Mouse (Mus musculus) midbrain, embryonic 16.5 days (tissue): Measurements from ENCODE around the gene Cbx4. TPM values are rescaled to one million over a fixed set of nuclear protein-coding genes. Genes with fewer than 3 reads are reported as not detected.
A peak's percentile ranks its signal among the peaks of the same experiment; 100 is the strongest.

Experiments used
- ATAC-seq: fragments of 200-750 bp; cut with Nextera tagmentation; 2 replicates; pipeline ENCODE4 v1.8.0; 2017; ENCODE audit warnings: moderate TSS enrichment
- H3K27ac ChIP-seq: fragments of 300-500 bp; sonication (generic); 2 replicates; pipeline ENCODE4 v1.5.1; 2014; ENCODE audit warnings: mild to moderate bottlenecking, low read length, mixed read lengths
- H3K27me3 ChIP-seq: fragments of 300-500 bp; sonication (generic); 2 replicates; pipeline ENCODE4 v1.6.1; 2014; ENCODE audit warnings: low read depth, low read length, mixed read lengths; ENCODE audit not compliant: control insufficient read depth, insufficient read depth
- H3K36me3 ChIP-seq: fragments of 300-500 bp; sonication (generic); 2 replicates; pipeline ENCODE4 v1.6.1; 2014; ENCODE audit warnings: mild to moderate bottlenecking, low read length, moderate library complexity, mixed read lengths; ENCODE audit not compliant: control insufficient read depth, insufficient read depth
- H3K4me1 ChIP-seq: fragments of 300-500 bp; sonication (generic); 2 replicates; pipeline ENCODE4 v1.6.1; 2014; ENCODE audit warnings: mild to moderate bottlenecking, low read length, mixed read lengths; ENCODE audit not compliant: control insufficient read depth, insufficient read depth
- H3K4me2 ChIP-seq: fragments of 300-500 bp; sonication (generic); 2 replicates; pipeline ENCODE4 v1.6.1; 2014; ENCODE audit warnings: mild to moderate bottlenecking, low read length, mixed read lengths
- H3K4me3 ChIP-seq: fragments of 300-500 bp; sonication (generic); 2 replicates; pipeline ENCODE4 v1.5.1; 2014; ENCODE audit warnings: low read depth, mild to moderate bottlenecking, low read length, moderate library complexity, mixed read lengths
- H3K9ac ChIP-seq: fragments of 300-500 bp; sonication (generic); 2 replicates; pipeline ENCODE4 v1.6.1; 2014; ENCODE audit warnings: low read depth, low read length, mixed read lengths
- H3K9me3 ChIP-seq: fragments of 300-500 bp; sonication (generic); replicated peaks from 2 replicates; pipeline ENCODE4 v1.6.1; 2014; ENCODE audit warnings: mild to moderate bottlenecking, low read length, mixed read lengths; ENCODE audit not compliant: control insufficient read depth, poor library complexity, severe bottlenecking
- WGBS: fragments of 180-500 bp; shearing (Covaris S2); extraction: QIAGEN DNeasy Blood & Tissue Kit; methylation state at CpG from one replicate; pipeline ENCODE4 v1.1.7; 2014; 5-methylcytosine and 5-hydroxymethylcytosine counted together
- polyA plus RNA-seq: library from polyadenylated mRNA; unstranded; fragments of >200 nt; fragmentation: Nextera tagmentation; extraction: Ambion mirVana; gene quantifications from 2 replicates; pipeline ENCODE4 v1.2.1, GENCODE M21; 2015

Gene Cbx4
- polyA plus RNA-seq, 1 experiment from 2014 or later = 25.6 TPM

DNA sequence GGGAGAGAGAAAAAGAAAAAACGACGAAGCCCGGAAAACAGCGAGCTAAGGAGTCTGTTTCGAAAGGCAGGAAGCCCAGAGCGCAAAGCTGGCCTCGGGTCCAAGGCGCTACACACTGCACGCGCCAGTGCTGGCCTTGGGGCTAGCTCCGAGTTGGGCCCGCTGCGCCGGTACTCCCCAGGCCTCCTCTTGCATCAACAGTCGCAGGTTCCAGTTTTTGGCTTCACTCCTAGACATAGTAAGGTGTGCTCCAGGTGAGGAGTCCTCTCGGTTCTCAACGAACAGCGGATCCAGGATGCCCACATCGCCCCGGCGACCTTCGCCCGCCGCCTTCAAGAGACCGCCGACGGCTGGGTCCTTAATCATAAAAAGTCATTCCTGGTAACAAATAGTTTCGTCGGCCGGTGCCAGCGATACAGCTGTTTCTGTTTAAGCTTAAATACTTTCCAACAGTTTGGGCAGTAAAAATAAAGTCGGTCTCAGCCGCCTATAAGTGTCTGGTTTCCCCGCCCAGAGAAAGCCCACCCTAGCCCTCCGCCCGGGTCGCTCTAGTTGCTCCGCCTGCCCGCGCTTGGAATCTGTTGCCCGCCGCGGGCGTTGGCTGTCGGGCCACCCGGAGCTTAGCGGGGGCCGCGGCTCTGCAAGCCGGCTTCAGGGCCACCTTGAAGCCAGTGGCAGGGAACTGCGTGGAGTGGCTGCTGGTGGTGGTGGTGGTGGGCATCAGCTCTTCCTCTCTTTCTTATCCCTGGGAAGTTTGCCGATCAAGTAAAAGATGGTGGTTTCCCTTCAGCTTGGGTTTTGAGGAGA, 43.4 kb downstream of the Cbx4 start:
- H3K27me3 ChIP-seq = peaks cover 47% of the 10 kb centered on the region
- 0 out of 2 replicates have a peak, but pooled peaks cover 5% of the 10 kb centered on the region for H3K36me3 ChIP-seq
- no peak overlapping the region for H3K4me3 ChIP-seq
- no peaks in the 10 kb centered on the region for H3K9me3 ChIP-seq
- WGBS = under 1% methylated on average over 52 of the region's 52 CpGs
- no peak for ATAC-seq
- H3K4me2 ChIP-seq = no peak overlapping the region
- H3K4me1 ChIP-seq = peaks cover 43% of the 10 kb centered on the region
- no peak overlapping the region for H3K9ac ChIP-seq
- no peak overlapping the region for H3K27ac ChIP-seq

DNA sequence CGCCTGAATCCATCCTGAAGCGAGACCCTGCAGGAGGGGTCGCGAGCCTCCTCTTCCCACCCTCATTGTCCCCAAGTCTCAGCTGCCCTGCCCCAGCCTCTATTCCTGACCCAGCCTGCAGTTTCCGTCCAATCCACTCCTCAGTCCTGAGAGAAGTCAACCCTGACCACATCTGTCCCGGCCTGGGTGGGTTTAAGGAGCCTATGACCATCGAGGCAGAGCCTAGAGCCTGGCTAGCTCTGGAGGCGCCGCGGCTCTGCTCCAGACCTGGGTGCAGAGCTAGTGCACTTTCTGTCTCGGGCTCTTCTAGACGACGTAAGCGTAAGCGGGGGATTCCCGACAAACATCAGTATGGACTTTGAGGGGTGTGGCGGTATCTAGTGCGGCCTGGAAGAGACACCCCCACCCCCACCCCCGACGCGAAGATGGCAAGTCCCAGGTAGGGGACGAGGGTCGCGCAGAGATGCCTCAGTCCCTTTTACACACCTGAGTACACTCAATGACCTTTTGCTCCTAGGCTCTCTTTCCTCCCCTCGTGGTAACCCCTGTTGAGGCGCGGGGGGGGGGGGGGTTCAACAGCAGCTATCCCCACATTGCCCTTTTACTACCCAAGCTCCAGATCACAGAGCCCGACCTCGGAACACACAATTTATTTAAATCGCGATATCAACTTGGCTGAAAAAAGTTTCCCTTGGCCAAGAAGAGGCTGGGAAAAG, 44.1 kb downstream of the Cbx4 start:
- peak; percentile 19 for ATAC-seq
- H3K4me1 ChIP-seq = peaks cover 44% of the 10 kb centered on the region
- H3K27ac ChIP-seq = peak overlapping the region; percentile 89
- H3K27me3 ChIP-seq = peaks cover 50% of the 10 kb centered on the region
- whole genome bisulfite sequencing = under 1% methylated on average over 30 of the region's 31 CpGs
- H3K36me3 ChIP-seq = 0 out of 2 replicates have a peak, but pooled peaks cover 5% of the 10 kb centered on the region
- H3K9me3 ChIP-seq = no peaks in the 10 kb centered on the region
- H3K4me3 ChIP-seq = peak overlapping the region; percentile 63
- H3K4me2 ChIP-seq = peak overlapping the region; percentile 92
- peak overlapping the region; percentile 89 for H3K9ac ChIP-seq

DNA sequence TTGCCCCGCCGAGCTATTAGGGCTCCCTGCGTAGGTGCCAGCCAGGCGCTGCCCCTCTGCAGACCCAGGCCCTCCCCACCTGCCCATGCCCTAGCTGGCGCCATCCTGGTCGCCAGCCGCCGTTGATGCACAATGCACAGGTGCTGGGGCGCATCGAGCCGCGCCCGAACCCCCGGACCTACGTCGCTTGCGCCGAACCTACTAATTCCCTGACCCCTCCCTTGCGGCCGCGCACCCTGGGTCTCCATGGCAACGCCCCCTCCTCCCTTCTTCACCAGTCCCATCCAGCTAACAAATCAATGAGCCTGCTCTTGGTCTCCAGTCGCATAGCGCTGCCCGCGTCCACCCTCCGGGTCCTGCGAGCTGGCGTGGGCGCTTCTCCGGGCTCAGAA, 44.7 kb downstream of the Cbx4 start:
- peak overlapping the region; percentile 89 for H3K9ac ChIP-seq

DNA sequence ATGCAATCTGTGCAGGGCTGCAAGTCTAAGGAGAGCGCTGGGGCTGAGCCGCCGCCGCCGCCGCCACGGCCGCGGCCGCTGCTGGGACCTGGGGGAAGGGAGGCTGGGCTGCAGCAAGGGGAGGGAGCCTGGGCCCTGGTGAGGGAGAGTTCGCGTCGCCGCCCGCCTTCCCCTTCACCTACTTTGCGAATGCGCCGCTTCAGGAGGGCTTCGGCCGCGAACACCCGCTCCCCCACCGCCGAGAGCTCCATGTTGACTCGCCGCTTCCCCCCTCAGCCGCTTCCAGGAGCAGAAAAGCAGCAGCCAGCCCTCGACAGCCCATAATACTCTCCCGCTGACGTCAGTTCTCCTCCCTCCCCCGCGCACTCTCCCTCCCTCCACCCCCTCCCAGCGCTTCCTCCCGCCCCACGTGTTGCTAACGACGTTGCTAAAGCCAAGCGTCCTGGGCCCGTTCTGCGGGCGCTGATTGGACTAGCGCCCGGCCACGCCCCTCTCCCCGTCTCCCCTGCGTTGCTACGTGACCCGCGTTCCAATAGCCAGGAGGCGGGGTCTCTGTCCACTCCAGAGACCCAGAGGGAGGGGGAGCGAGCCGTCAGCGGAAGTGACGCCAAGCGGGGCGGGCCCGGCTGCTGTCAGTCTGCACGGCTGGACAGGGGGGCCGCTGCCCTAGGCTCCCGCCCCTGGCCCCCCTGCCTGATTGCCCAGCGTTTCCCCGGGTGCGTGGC, 45.3 kb downstream of the Cbx4 start, which contains the start of gene Cbx8:
Cbx8 (minus strand) TSS at position 370 of the 725 bp plus-strand sequence.
- Histone ChIP-seq H3K9ac (peak within 1 kb of the TSS; percentile 89), H3K27ac (peak within 1 kb of the TSS; percentile 93), H3K4me3 (peak within 1 kb of the TSS; percentile 63), H3K27me3 (peaks cover 43% of the 10 kb centered on the region), H3K4me1 (peaks cover 46% of the 10 kb centered on the region), H3K36me3 (0 out of 2 replicates have a peak, but pooled peaks cover 5% of the 10 kb centered on the region), H3K9me3 (no peaks in the 10 kb centered on the region), H3K4me2 (peak within 1 kb of the TSS; percentile 92)
- peak; percentile 92 for ATAC-seq
- WGBS = 0% methylated on average over 60 of the region's 63 CpGs

More for the DNA sequence above, 44.7 kb downstream of the Cbx4 start:
- ATAC-seq = peak; percentile 77
- Histone ChIP-seq H3K4me1 (peaks cover 43% of the 10 kb centered on the region), H3K4me3 (peak overlapping the region; percentile 63), H3K27me3 (peaks cover 47% of the 10 kb centered on the region), H3K9me3 (no peaks in the 10 kb centered on the region), H3K36me3 (0 out of 2 replicates have a peak, but pooled peaks cover 5% of the 10 kb centered on the region), H3K27ac (peak overlapping the region; percentile 89), H3K4me2 (peak overlapping the region; percentile 92)
- 0% methylated on average over 31 of the region's 31 CpGs for WGBS

DNA sequence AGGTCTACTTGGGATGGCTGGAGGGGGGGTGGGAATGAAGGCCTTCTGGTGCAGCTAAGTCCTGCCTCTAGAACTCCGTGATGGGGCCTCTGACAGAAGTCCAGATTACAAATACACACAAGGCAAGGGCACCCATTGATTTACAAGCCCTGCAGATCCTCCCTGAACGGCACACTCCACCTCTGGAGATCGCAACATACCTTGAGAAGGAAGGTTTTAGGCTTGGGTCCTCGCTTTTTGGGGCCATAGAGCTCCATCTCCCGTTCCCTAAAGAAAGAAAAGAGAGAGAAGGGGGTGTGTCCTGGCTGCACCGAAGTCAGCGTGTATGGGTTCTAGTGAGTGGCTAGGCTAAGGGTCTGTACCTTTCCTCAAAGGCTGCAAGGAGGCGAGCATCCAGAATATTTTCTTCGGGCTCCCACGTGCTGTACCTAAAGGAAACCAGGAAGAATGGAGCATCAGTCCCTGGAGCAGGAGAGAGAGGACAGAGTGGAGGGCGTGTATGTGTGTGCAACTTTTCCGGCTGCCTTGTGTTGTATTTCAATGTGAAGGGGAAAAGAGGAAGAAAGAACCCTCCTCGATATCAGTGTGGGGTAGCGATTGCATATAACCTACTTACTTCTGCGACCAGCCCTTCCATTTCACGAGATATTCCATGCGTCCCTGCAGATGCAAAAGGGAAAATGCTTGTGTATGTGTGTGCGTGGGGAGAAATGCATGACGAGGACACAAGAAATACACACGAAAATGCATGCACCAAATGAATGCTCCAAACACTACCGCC, 46.1 kb downstream of the Cbx4 start:
- Histone ChIP-seq H3K4me2 (peak overlapping the region; percentile 59), H3K27me3 (peaks cover 43% of the 10 kb centered on the region), H3K9me3 (no peaks in the 10 kb centered on the region), H3K9ac (peak overlapping the region; percentile 88), H3K36me3 (0 out of 2 replicates have a peak, but pooled peaks cover 5% of the 10 kb centered on the region), H3K4me3 (peak overlapping the region; percentile 63), H3K27ac (peak overlapping the region; percentile 93), H3K4me1 (peaks cover 54% of the 10 kb centered on the region)
- WGBS = 4% methylated on average over 21 of the region's 21 CpGs
- ATAC-seq = no peak

DNA sequence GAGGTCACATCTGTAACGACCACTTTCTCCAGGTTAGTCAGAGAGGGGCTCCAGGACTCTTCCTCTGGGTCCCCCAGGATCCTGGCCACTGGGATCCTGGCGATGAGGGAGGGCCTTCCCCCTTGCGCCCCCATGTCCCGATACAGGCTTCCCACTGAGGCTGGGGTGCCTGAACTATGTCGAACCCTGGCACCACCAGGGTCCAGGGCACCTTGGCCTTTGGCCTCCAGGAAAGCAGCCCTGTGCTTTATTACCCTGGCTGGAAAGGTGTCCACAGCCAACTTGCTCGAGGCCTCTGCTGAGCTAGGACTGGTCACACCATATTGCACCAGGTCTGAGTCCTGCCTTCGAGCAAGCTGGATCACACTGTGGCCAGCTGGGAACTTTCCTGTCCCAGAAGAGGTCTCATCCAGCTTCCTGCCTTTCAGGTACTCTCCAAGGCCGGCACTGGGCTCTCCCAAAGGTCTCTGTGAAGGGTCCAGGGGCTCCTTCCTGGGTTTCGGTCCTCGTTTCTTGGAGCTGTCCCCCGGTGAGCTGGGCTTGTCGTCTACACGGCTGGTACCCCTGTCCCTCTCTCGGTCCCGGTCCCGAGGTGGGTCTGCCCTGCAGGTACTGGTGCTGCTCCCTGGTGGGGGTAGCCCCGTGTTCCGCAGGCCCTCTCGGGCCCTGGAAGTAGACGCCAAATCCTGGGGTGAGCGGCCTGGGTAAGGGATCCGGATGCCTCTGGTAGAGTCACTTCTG, 47.1 kb downstream of the Cbx4 start:
- no peak for ATAC-seq
- Histone ChIP-seq H3K27me3 (peaks cover 36% of the 10 kb centered on the region), H3K4me1 (peaks cover 53% of the 10 kb centered on the region), H3K4me2 (peak overlapping the region; percentile 4; the same call in 1 of the 2 replicates), H3K27ac (no peak overlapping the region), H3K36me3 (0 out of 2 replicates have a peak, but pooled peaks cover 5% of the 10 kb centered on the region), H3K9ac (no peak overlapping the region), H3K9me3 (no peaks in the 10 kb centered on the region), H3K4me3 (no peak overlapping the region)
- WGBS = 34% methylated on average over 22 of the region's 22 CpGs

DNA sequence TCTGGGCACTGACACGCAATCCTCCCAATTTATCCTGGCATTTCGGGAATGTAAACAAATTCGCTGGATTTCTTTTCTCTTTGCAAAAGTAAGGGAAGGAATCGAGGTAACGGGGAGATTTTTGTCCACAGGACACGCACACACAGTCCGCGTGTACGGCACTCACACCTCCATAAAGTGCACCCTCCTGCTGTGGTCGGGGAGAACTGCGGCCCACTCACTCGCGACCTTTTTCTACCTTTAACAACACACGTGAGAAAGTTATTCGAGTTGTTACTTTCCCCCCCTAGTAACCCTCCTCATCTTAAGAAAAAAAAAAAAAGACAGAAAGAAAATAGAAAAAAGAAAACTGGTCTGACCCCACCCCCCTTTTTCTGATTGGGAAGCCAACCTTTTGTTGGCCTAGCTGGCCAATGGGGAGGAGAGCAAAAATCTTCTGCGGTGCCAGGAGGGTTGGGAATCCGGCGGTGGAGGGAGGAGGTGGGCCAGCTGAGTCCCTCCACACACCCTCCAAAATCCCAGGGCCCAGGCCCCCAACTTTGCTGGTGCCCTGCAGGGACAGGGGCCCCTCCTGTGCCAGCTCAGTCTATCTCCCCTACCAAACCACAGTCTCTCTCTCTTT, 48.1 kb downstream of the Cbx4 start:
- peaks cover 53% of the 10 kb centered on the region for H3K4me1 ChIP-seq
- peaks cover 31% of the 10 kb centered on the region for H3K27me3 ChIP-seq
- 18% methylated on average over 18 of the region's 18 CpGs for WGBS
- no peak overlapping the region for H3K27ac ChIP-seq
- H3K4me3 ChIP-seq = peak overlapping the region; percentile 39
- H3K9ac ChIP-seq = no peak overlapping the region
- H3K4me2 ChIP-seq = peak overlapping the region; percentile 64
- no peak for ATAC-seq
- no peaks in the 10 kb centered on the region for H3K9me3 ChIP-seq
- 0 out of 2 replicates have a peak, but pooled peaks cover 5% of the 10 kb centered on the region for H3K36me3 ChIP-seq
